Mouse (Mus musculus): Measurements from ENCODE around the gene Tnfsf9.

Gene Tnfsf9

DNA sequence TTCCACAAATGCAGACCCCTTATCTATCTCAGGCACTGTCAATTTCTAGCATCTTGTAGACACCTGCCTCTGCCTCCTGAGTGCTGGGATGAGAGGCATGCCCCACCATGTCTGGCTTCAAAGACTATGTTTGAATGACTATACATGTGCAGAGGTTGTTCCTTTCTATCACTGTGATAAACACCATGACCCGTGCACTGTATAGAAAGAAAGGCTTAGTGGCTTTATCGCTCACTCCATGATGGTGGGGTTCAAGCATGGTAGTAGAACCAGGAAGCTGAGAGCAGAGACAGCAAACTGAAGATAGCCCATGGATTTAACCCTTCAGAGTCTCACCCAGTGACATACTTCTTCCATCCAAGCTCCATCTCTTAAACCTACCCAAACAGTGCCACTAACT, 29.6 kb downstream of the Tnfsf9 start:
- no peak for DNase-seq (ENCODE audit: low spot score)

DNA sequence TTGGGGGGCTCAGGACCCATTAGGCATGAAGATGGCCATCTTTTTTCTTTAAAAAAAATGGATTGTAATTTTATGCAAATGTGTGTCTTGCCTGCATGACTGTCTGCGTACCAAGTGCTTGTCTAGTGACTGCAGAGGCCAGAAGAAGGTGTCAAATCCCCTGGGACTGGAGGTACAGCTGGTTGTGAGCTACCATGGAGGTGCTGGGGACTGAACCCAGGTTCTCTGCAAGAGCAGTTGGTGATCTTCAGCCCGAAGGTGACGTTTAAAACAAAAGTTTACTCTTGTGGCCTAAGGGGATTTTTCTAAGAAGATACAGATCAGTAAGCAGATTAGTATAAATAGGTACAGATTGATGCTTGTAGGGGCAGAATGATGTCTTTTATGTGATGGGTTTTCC, 30.5 kb downstream of the Tnfsf9 start:
- DNase-seq (ENCODE audit: low spot score), result no peak

DNA sequence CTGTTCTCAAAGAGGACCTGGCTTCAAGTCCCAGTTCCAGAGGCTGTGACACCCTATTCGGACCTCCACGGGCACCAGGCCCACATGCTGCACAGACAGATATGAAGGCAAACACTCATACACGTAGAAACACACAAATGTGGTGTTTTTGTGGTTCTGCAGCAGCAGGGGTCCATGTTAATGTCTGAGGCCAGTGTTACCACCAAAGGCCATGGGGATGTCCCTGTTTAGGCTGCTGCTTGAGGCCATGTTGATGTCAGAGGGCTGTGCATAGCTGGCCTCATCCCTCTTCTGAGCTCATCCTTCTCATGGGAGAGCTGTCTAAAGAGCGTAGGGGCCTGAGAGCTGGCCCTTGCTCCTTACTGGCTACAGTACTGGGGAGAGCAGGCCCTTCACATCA, 33.6 kb downstream of the Tnfsf9 start:
- no peak for DNase-seq (ENCODE audit: low spot score)

DNA sequence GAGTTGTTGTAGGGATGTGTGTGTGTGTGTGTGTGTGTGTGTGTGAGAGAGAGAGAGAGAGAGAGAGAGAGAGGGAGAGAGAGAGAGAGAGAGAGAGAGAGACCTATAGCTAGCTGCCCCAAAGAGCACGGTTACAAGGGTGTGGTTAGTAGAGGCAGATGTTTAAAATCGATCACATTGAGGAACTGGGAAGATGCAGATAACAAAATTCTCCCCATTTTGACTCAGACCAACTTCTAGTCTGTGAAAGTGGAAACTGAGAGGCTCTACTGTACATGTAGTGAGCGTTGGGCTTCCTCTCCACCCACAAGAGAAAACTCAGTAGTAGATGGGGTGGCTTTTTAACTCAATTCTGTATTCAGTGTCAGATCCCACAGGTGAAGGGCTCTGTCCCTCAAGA, 34.6 kb downstream of the Tnfsf9 start:
- no peak for DNase-seq (ENCODE audit: low spot score)

DNA sequence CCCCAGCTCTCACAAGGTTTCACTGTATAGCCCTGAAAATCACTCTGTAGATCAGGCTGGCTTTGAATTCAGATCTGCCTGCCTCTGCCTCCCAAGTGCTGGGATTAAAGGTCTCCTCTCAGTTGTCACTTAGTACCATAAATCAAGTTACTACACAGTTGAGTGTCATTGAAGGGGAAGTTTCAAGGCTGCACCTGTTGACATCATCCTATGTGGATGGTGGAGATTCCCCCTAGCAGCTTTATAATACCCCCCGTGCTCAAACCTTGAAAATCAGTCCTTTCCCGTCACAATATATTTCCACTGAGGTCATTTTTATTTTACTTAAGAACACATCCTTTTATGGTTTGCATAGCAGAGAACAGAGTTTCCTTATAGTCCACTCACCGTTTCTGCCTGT, 38.6 kb downstream of the Tnfsf9 start:
- no peak for DNase-seq (ENCODE audit: low spot score)

DNA sequence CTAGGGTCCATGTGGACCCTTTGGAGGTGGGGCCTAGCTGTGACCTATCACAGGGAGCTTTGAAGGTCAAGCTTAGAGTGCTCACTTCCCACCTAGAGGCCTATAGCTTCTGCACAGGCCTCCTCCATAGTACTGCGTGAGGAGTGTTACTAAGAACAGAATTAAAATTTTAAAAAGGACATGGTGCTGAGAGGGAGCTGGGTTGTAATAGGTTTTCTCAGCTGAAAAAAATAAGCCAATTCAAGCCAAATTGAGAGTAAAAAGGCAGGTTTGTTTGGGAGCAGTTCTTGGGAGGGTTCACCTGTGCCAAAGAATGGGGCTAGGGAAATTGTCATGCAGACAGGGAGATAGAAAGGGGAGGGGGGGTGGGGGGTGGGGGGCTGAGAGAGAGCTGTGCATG, 40.0 kb downstream of the Tnfsf9 start:
- DNase-seq (ENCODE audit: low spot score), result no peak

DNA sequence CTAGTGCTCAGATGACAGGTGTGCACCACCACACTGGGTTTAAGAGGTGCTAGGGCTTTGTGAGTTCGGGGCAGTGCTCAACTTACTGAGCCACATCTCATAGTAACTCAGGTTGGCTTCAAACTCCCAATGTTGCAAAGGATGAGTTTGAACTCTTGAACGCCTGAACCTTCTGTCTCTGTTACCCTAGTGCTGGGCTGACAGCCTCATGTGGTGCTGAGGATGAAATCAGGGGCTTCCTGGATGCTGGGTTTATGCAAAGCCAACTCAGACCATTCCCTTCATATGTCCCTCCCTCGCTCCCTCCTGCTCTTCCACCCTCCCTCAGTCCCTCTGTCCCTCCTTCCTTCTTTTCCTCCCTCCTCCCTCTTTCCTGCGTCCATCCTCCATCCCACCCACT, 43.2 kb downstream of the Tnfsf9 start:
- DNase-seq (ENCODE audit: low spot score), result no peak

DNA sequence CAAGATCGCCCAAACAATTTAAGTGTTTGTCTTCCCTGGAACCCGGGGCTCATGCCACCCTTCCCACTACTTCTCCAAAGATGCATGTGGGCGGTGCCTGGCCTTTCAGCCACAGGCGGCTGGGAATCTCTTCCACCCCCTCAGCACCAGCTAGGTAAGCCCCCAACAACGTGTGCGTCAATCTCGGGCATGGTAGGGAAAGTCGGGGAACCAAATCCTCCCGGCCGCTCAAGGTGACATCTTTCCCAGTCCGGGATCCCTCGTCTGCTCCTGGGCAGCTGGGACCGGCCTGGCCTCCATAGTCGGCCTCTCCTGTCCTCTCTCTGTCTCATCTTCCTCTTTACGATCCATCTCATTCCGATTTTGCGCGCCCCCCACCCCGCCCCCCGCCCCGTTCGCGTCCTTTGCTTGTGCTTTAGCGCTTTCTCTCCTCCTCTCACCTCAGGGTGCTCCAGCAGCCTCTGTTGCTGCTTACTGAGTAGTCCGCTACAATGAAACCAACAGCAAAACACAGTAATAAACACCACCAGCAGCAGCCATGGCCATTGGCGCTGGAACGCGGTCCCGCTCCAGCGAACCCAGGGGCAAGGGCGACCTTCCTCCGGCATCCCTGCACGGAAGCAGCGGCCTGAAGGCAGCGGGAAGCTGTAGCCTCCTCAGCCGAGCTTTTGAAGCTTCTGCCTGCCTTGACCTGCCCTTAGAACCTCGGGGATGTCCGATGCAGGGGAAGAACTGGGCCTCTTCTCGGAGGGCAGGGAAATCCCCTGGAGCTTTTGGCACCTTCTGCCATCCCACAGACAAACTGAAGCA, 44.1 kb downstream of the Tnfsf9 start, which contains the start of gene Cd70:
Gene Cd70 (minus strand): TSS at position 784 of the 810 bp plus-strand sequence.
- no peak for DNase-seq (ENCODE audit: low spot score)

DNA sequence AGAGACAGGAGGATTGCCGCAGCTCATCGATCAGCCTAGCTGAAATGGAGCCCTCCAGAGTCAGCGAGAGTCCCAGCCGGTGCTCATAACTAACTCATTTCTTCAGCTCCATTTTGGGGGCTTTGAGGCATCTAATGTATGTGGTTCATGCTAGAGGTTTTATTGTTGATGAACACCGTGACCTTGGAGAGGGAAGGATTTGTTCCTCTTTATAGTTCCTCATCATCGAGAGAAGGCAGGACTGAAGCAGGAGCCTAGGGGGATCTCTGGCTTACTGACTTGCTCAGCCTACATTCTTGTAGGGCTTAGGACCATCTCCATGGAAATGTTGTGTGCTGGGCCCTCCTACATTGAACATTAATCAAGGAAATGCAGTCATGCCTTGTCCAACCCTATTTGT, 47.9 kb downstream of the Tnfsf9 start:
- no peak for DNase-seq (ENCODE audit: low spot score)

DNA sequence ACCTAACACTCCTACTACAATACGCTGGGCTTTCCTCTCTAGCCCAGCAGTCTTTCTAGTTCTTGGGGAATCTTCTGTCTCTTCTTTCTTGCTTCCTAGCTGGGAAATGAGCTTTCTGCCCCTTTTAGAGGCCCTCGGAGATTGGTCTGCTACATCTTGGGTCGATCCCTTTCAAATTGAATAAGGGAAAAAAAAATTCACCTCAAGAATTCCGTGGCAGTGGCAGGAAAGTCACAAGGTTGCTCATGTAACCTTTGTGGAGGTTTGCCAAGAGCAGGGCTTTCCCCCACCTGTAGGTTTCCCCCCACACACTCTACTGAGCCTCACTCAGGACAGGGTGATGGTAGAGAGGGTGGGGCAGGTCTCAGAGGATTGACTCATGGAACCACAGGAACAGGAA, 48.7 kb downstream of the Tnfsf9 start:
- DNase-seq (ENCODE audit: low spot score), result no peak

Measured in layer of hippocampus, adult 9-10 months (tissue).